Mouse (Mus musculus) left cerebral cortex, adult 11 months (tissue): ENCODE results near the gene Tspan5.

Experiments
- DNase-seq: peaks from one replicate; pipeline ENCODE4 v3.0.0; 2022; ENCODE audit warnings: low spot score

Tspan5 gene

DNA sequence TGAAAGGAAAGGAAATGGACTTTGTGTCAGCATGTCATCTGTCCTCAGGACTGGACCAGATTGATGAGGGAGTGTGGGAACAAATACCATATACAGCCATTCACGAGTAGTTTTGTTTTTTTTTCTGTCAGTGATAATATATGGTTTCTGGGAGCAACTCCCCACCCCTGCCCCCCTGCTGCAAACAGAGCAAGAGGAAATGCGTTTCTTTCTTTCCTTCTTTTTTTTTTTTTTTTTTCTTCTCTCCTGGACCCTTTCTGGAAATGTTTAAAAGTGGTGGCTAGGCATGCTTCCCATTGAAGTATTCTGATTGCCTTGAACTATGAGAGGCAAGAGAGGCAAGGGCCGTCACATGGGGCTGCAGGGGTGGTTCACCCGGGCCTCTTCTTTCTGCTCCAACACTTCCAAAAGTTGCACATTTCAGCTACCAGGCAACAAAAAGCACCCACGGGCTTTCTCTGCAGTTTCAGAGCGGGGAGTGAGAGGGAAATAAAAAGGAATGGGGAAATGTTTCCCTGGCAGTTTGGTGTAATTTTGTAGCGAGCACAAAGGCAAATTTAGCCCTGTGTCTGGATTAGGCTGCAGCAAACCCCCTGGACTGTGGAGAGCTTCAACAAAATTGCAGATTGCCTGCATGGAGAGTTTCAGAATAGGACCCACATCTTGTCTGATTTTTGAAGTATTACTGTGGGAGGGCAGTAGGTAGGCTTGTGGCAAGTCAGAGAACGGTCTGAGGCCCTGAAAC lies 2.2 kb downstream of the Tspan5 start:
- no peak for DNase-seq

DNA sequence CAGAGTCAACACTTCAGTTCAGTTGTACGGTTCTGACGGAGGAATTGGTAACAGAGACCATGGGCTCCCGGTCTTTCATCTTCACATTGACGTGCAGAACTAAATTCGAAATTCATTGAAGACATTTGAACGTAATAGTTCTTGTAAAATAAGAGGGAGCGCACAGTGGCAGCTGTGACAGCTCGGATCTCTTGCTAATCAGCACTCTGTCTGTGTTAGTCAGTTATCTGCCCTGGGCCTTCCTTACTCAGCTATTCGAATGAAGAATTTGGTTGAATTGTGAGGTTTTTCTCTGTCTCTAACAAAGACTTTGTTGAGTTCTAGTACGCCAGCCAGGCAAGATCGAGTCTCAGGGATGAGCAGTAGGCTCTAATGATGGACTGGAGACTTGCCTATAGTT lies 3.1 kb downstream of the Tspan5 start:
- DNase-seq: no peak

DNA sequence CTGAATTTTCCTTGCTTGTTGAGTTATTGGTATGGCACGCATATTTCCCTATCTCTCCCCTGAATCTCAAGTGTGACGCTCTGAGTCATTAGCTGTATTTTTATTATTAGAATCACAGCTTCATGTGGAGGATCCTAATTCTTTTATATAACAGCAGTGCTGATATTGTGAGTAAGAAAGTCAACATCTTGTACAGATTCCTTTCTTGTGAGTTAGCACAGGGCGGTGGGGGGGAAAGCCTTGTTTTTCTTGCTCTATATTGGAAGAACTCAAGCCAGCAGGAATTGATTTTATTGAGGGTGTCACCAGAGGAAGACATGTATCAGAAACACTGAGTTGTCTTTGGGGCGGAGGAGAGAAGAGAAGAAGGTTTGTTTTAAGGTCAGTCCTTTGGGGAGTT lies 3.6 kb downstream of the Tspan5 start:
- DNase-seq: no peak

DNA sequence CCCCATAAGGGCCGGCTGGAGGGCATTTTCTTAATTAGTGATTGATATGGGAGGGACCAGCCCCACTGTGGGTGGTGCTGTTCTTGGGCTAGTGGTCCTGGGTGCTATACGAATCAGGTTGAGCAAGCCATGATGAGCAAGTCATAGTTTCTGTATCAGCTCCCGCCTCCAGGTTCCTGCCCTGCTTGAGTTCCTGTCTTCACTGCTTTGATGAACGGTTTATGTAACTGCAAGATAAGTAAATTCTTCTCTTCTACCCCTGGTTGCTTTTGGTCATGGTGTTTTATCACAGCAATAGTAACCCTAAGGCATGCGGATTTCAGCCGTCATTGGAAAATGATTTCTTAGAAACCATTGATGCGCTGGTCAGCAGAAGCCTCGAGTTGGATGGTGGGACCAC lies 4.6 kb downstream of the Tspan5 start:
- DNase-seq: no peak

DNA sequence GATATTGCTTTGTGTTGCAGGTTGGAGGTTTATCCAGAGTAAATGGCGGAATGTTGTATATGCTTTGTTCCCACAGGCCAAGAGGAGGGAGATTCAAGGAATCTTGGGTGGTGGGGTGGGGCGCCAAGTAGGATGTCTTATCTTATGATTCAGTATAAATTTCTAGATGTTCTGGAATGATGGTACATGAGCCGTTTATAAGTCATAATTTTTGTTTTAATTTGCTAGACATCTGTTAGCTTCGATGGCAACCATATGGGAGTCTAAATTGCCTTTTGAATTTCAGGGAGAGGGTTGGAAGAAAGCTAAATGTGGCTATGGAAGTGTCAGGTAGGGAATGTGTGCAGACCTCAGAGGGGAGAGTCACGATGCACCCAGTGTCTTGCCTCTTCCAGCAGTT lies 5.0 kb downstream of the Tspan5 start:
- DNase-seq: no peak

DNA sequence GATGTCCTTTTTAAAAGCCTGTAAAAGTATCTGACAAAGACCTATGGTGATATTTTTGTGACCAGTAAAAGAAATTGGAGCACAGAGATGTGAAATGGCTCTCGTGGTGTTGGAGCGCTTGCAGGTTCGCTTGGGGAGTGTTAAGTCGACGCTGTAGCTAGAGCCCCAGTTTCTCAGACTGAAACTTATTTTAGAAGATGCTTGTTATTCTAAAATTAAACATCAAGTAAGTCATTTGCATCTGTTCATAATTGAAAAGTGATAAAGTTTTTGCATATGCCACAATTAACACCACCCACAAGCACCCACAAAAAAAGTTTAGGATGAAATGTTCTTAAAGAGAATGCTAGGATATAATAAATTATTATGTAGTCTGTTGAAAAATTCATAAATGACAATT lies 6.0 kb downstream of the Tspan5 start:
- DNase-seq: no peak

DNA sequence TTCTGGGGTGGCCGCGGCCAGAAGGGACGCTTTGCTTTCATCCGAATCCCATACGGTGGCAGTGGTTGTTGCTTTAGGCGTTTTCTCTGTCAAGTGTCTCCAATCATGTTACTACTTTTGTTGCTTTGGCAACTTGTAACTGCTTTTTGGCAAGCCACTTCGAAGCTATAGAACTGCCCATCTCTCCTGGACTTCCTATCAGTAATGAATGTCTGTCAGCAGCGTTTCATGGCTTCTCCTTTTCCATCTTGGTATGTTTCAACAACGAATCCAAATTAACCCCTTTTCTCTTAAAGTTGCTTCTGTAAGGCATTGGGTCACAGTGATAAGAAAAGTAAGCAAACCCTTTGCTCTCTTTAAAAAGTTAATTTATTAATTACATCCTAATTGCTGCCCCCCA lies 7.7 kb downstream of the Tspan5 start:
- DNase-seq: no peak

DNA sequence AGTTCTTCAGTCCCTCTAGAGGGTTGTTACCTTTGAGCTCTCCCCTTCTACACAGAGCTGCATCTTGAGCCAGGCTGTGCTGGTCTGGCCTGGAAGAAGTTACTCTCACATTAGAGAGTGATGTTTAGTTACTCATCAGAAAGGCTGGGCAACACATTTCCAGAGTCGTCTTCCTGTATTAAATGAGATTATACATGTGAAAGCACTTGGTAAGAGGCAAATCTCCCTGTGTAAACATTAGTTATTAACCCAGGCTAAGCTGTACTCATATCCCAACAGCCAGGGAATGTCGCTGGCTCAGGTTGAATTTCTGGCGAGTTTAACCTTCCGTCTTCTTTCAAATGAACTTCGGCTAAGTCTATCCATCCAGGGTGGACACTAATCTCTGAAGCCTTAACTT lies 9.3 kb downstream of the Tspan5 start:
- DNase-seq: no peak

DNA sequence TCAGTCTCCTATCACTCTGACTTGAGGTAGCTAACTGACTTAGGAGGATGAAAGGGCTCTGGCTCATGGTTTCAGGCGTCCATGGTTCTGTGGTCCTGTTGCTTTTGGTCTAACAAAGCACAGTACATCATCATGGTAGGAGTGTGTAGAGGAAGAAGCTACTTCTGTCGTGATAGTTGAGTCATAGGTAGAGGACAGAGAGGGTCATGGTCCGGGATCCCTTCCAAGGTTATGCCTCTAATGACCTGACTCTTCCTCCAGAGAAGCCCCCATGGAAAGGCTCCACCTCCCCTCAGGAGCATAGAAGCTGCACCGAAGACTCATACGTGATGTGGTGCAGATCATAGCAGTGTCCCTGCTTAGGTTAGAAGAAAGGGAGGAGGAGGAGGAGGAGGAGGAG lies 10.1 kb downstream of the Tspan5 start:
- DNase-seq: no peak

DNA sequence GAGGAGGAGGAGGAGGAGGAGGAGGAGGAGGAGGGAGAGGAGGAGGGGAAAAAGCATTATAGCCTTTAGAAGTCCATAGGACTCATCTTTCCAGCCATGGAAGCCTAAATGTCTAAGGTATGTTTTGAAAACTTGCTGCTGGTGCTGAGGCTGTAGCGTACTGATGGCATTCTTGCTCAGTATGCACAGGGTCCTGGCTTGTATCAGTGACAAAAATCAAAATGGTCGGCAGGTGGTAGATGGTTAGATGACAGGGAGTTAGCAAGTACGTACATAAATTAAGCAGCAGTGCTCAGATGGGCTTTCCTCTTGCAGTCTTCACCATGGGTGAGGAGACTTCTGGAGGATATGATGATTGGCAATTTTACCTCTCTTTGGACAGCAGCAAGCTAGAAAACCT lies 10.8 kb downstream of the Tspan5 start:
- DNase-seq: no peak

DNA sequence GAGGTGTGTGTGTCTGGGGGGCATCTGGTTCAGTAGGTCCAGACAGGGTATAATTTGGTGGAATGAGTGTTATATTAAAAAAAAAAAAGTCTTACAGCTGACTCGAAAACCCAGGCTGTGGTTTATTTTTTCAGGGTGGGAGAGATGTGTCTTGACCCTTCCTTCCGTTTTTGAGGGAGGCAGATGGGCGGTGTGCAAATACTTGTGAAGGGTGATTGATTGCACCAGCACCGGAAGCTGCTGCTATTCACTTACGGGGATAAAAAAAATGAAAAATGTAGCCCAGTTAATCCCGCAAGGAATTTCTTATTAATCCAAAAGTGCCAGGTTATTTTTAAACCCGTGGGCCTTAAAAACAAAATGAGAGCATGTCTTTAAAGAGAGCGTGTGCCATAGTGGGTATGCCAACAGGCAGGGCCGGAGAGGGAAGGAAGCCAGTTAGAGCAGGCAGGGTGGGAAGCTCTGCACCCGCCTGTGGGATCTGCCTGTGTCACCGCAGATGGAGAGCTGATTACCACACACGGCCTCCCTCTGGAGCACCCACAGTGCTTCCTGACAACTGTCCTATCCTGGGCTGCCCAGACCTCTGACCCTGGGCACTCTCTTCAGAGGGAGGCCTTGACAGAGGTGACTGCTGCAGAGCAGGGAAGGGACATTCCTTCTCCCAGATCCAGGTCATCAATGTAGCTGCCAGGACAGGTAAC lies 11.3 kb downstream of the Tspan5 start:
- DNase-seq: no peak

DNA sequence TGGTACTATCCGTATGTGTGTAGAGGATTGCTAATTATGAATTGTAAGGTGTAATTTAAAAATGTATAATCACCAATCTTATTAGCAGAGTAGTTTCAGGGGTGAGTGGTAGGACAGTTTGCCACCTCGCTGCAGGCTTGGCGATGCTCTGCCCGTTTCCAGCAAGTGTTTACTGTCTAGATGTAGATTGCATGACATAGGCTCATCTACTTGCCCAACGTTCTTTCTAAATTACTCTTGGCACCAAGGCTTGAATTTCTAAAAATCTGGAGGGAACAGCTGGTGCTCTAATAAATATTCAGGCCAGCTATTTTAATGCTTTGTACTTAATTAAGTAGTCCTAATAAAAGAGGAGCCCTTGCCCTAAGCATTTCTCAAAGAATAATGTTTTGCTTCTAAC lies 12.3 kb downstream of the Tspan5 start:
- no peak for DNase-seq

DNA sequence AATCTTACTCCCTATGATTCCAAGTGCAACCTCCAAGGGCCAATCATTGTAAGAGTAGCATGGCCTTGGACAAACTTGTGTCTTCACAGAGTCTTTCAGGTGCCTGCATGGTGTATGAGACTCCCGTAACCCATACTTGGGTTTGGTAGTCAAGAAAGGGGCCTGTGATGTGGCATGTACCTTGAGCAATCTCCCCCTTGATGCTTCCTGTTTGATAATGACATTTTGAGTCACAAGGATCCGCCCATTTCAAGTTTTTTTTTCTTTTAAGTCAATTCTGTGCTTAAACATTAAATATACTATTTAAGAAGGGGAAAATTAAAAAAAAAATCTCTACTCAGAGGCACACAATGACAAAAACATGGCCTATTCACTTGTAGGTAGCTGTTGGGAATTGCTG lies 15.3 kb downstream of the Tspan5 start:
- DNase-seq: no peak

DNA sequence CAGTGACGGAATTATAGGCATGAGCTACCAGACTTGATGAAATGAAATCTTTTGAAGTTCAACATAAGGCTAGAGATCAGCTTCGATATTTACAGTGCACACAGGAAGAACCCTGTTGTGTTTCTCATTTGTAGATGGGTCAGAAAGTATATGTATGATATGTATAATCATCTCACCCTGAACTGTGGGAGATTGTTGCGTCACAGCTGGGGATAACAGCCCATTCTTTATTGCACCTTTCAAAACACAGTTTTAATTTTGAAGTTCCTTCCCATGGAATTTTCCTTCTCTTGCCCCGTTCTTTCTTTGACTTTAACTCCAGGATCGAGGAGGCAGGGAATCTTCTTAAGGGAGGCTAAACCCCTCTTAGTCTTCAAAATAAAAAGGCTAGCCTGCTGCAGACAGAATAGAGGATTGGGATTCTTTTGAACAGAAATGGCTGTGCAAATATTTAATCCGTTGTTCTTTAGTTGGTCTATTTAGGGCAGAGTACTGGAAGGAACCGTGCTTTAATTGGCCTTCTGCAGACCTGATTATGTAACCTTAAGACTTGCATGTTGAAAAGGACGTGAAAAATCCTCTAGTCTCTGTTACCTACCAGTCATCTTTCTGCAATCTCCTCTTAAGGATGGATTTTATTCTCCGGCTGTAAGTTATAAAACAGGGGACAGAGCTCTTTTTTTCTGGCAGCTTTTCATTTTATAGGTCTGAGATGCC lies 18.1 kb downstream of the Tspan5 start:
- no peak for DNase-seq

DNA sequence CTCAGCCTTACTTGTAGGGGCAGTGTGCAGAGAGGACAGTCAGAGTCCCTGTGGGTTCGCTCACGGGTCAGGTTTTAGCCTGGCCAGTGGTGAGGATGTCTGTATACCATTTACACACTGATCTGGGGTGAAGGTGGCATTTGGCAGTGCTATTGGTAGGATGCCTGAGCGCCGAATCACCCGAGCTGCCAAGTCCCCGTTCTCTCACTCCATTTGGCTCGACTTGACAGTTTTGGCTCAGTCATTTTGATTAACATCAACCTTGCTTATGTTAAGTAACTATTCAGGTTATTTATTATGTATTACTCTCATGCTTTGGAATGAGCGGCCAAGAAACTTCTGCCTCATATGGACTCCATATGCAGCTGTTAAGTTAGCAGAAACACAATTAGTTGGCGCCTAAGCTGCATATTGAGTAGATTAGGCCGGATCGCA lies 18.7 kb downstream of the Tspan5 start:
- DNase-seq: no peak

DNA sequence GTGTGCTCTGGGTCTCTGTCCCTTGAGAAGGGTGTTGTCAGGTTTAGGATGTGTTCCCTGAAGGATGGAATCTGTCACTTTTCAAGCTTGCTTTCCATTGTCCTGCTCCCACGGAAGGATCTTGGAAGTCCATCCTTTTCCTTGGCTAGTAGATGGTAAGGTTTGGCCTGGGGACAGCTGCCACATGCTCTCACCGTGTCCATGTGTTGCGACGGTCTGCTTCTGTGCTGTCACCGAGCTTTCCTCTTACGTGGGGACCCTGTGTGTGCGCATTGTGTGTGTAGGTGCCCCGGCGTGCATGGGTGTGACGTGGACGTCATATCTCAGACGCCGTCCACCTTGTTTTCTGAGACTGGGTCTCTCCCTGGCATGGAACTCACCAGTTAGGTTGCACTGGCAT lies 19.5 kb downstream of the Tspan5 start:
- DNase-seq: no peak

DNA sequence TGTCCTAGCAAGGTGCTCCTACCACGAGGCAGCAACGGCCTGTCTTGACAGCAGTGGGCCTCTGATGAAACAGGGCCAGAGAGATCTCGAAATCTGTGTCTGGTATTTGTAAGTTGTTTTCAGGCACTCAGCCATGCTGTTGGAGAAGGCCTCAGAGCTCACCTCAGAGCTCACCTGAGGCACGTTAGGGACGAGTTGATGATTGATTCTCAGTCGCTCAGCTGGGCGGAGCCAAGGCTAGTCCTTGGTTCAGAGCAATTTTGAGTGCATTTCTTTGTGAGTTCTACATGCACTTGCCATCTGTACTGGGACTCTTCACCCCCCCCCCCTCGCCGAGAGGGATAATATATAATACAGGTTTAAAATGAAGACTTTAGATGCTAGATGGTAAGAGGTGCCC lies 21.9 kb downstream of the Tspan5 start:
- no peak for DNase-seq

DNA sequence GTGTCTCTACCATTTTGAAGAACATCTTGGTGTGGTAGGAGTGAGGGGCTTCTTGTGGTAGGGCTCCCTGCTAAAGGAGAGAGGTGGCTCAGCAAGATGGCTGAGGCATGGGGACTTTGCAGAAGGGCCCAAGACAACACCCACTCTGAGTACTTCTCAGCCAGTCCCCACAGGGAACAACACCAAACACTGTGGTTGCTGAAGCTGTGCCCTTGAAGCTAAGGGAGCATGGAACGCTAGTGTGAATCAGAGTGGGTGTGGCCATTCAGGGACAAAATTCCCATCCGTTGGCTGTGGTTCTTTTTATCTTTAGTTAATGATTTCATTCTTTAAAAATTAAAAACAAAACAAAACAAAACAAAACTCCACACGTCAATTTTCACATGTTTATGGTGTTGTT lies 22.8 kb downstream of the Tspan5 start:
- DNase-seq: no peak

DNA sequence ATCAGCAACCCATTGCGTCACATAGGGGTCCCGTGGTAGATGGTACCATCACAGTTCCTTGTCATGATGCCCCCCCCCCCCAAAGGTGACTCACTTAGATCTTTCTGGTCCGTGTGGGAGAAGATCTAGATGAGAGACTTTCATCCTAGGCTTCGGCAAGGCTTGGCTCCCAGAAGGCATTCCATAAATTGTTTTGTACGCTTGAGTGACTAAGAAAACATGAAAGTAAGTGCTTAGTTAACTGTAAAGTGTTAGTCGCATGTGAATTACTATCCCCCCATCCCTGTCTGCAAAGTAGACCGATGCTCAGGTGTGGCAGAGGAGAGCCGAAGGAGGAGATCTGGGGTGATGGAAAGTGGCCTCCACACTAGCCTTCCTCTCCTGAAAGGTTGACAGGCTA lies 25.0 kb downstream of the Tspan5 start:
- DNase-seq: no peak

DNA sequence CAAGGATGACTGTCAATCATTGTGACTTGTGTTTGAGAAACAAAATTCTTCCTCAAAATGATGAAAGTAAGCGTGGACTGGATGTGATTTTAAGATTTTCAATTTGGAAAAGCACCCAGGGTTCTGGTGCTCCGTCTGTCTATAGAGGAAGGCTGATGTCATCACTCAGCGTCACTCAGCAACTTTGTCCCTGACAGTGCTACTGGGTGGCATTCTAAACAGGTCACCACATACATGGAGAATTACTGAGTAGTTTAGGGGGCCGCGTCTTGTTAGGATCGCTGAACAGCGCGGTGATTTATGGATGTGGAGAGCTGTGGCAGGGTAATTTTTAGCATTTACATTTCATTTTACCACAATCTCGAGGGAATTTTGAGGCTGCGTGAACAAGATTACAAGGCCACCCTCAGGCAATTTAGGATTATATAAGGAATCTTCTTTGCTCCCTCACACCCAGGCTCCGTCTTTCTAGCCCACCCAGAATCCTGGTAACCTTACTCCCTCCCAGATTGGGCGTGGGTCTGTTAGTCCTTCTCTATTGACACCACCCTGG lies 26.6 kb downstream of the Tspan5 start:
- DNase-seq: no peak

DNA sequence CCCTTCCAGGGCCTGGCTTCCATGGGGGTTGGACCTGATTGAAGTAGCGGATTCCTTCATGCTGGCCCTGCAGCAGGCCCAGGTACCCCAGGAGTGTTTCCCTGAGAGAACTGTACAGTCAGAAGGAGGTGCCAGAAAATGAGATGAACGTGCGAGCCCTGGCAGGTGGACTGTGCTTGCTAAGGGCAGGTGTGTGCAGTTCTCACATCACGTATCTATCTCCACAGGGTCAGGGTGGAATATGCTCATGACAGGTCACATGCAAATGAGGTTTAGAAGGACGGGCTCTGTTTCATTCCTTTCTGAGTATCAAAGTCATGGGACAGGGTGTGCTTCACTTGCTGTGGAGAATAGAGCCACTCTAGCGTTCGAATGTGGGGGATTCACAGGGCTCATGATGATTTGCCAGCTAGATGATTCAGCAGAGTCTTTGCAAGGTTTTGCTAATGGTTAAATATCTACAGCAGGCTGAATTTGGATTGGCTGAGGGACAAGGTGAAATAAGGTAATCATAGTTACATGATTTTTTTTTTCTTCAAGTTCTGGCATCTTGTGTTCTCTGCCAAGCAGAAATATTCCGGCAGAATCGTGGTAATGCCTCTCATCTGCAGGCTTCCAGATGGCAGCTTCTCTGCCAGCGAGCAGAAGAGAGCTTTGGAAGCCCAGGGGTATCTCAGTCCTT lies 28.8 kb downstream of the Tspan5 start:
- DNase-seq: no peak

DNA sequence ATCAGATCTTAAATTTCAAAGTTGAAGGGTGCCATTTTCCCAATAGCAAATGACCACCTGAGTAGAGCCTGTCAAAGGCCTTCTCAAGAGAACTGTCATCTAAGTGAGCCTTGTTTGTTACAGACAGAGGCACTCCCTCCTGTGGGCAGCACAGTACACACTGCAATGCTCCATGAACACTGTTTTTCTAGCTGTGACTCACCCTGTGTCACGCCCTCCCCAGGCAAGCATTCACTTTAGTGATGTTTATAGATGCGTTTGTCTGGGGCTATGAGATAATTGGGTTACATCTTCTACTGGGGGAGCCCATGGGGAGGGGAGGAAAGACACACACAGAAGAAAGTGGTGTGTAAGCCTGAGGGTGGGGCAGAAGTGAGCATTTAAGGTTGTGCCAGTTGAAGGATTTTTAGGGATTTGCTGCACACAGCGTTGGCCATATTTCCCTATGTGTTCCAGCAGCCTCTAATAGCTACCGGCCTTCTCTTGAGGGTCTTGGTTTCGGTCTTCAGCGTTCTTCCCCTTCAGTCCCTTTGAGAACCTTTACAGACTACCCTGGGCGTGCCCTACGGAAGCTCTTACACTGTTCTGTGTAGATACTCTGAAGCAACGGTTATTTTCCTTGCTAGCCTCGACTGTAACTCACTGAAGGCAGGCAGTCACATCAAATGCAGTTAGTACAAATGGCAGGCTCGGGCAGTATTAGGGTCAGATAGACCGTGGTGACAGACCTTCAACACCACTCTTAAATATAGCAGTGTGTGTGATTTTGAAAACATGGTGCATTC lies 29.7 kb downstream of the Tspan5 start:
- DNase-seq: no peak
